9 mouse cellular contexts compared by ENCODE assay signal in genomic region chr8:70104506-70104905, GRCm38 (mm10). TPM values are rescaled to one million over a fixed set of nuclear protein-coding genes. Genes with fewer than 3 reads are reported as not detected.
DNase-seq lines count a peak whose midpoint lies in the region; ATAC-seq and TF ChIP-seq lines count a peak whose summit lies in the region.
"Had no signal": no experiment of that assay in that cellular context is flagged by ENCODE, and none has a peak within 500 bp of the region (broad histone marks: within the 10 kb centered on the region; RNA-seq: fewer than 3 reads in every experiment).

No protein-coding gene starts in this region.

- no peak overlapping the region for H3K4me2 ChIP-seq in forebrain, embryonic 15.5 days (replicated peaks)
- no peak overlapping the region for H3K4me2 ChIP-seq in neural tube, embryonic 13.5 days
- H3K4me2 ChIP-seq: limb, embryonic 15.5 days had no signal

- 9% methylated on average over 6 of the region's 6 CpGs for WGBS in cerebellum, adult 2 months
- WGBS in forebrain, embryonic 15.5 days: 18% methylated on average over 6 of the region's 6 CpGs
- WGBS in neural tube, embryonic 13.5 days: 12% methylated on average over 6 of the region's 6 CpGs

- H3K4me3 ChIP-seq in cerebellum, adult 2 months (replicated peaks; ENCODE audit: insufficient read depth, low read depth, low read length): no peak overlapping the region
- no peak overlapping the region for H3K4me3 ChIP-seq in testis, adult 2 months (ENCODE audit: control insufficient read depth, low read depth, low read length)
- no peak overlapping the region for H3K4me3 ChIP-seq in forebrain, embryonic 15.5 days
- no peak overlapping the region for H3K4me3 ChIP-seq in neural tube, embryonic 13.5 days
- H3K4me3 ChIP-seq: limb, embryonic 15.5 days had no signal

- H3K9ac ChIP-seq in forebrain, embryonic 15.5 days (replicated peaks): no peak overlapping the region
- no peak overlapping the region for H3K9ac ChIP-seq in neural tube, embryonic 13.5 days
- H3K9ac ChIP-seq: limb, embryonic 15.5 days had no signal

- ATAC-seq in forebrain, embryonic 15.5 days (replicated peaks): 0 out of 2 replicates have a peak, but pooled peaks have one; percentile 37
- ATAC-seq in neural tube, embryonic 13.5 days (ENCODE audit: low read depth): peak; percentile 57; the same call in 1 of the 2 replicates

- no peak for TF ChIP-seq POLR2A in cerebellum, adult 2 months (IDR thresholded peaks at IDR 0.05; ENCODE audit: borderline replicate concordance, insufficient read depth, low read length)
- TF ChIP-seq POLR2A in testis, adult 2 months (IDR thresholded peaks at IDR 0.05; ENCODE audit: control insufficient read depth, low read depth, low read length): no peak

- no peaks in the 10 kb centered on the region for H3K9me3 ChIP-seq in forebrain, embryonic 15.5 days
- no peaks in the 10 kb centered on the region for H3K9me3 ChIP-seq in neural tube, embryonic 13.5 days
- H3K9me3 ChIP-seq: limb, embryonic 15.5 days had no signal

- peak; percentile 41 to 56 for DNase-seq in cerebellum, adult 2 months
- no peak for DNase-seq in cerebellum, postnatal 4 days (ENCODE audit: low spot score in 2 of 2)
- DNase-seq in testis, postnatal 14 days (ENCODE audit: low spot score): no peak
- peak; percentile 50 to 66 for DNase-seq in kidney, postnatal 4 days
- DNase-seq in right cerebral cortex, postnatal 25 days: no peak

- no peaks in the 10 kb centered on the region for H3K27me3 ChIP-seq in cerebellum, adult 2 months (ENCODE audit: control insufficient read depth, insufficient read depth, low read length)
- H3K27me3 ChIP-seq in testis, adult 2 months (ENCODE audit: control insufficient read depth, insufficient read depth, low read length): no peaks in the 10 kb centered on the region
- H3K27me3 ChIP-seq in forebrain, embryonic 15.5 days: no peaks in the 10 kb centered on the region
- no peaks in the 10 kb centered on the region for H3K27me3 ChIP-seq in neural tube, embryonic 13.5 days

- TF ChIP-seq CTCF in cerebellum, adult 2 months (IDR thresholded peaks at IDR 0.05; ENCODE audit: borderline replicate concordance, insufficient read depth, low read depth, low read length): peak; percentile 90
- peak; percentile 43; the same call in 1 of the 2 replicates for TF ChIP-seq CTCF in testis, adult 2 months (IDR thresholded peaks at IDR 0.05; ENCODE audit: control insufficient read depth, insufficient read depth, insufficient replicate concordance, low read depth, low read length)

- H3K36me3 ChIP-seq in testis, adult 2 months (ENCODE audit: control insufficient read depth, insufficient read depth, low read length): no peaks in the 10 kb centered on the region
- H3K36me3 ChIP-seq in forebrain, embryonic 15.5 days: peaks cover 96% of the 10 kb centered on the region
- peaks cover 92% of the 10 kb centered on the region for H3K36me3 ChIP-seq in neural tube, embryonic 13.5 days
- H3K36me3 ChIP-seq: limb, embryonic 15.5 days had no signal

- no peaks in the 10 kb centered on the region; the same call in 1 of the 2 replicates for H3K4me1 ChIP-seq in cerebellum, adult 2 months (ENCODE audit: control insufficient read depth, insufficient read depth, low read length)
- H3K4me1 ChIP-seq in testis, adult 2 months (ENCODE audit: control insufficient read depth, insufficient read depth, low read length): no peaks in the 10 kb centered on the region
- H3K4me1 ChIP-seq in forebrain, embryonic 15.5 days: peaks cover 22% of the 10 kb centered on the region
- H3K4me1 ChIP-seq in neural tube, embryonic 13.5 days (replicated peaks): peaks cover 13% of the 10 kb centered on the region
- H3K4me1 ChIP-seq: limb, embryonic 15.5 days had no signal

- no peak overlapping the region for H3K27ac ChIP-seq in cerebellum, adult 2 months (ENCODE audit: insufficient read depth, low read length)
- no peak overlapping the region for H3K27ac ChIP-seq in testis, adult 2 months (ENCODE audit: control insufficient read depth, insufficient read depth, low read depth, low read length)
- H3K27ac ChIP-seq in forebrain, embryonic 15.5 days (replicated peaks): no peak overlapping the region
- H3K27ac ChIP-seq in neural tube, embryonic 13.5 days (replicated peaks): no peak overlapping the region
- H3K27ac ChIP-seq: limb, embryonic 15.5 days had no signal

RNA-seq across cellular contexts. Expression of gene Ncan, which starts 16.2 kb away (rescaled TPM):
- polyA plus RNA-seq in cerebellum, adult 2 months (2012; rRNA removed): 13.3 and 15.2 TPM in 2 replicates
- polyA plus RNA-seq in testis, adult 2 months (2012; rRNA removed): 7.3 and 8.9 TPM in 2 replicates
- polyA plus RNA-seq in forebrain, embryonic 15.5 days (2015; fragmentation: Nextera tagmentation; extraction: Ambion mirVana): 144 and 152 TPM in 2 replicates
- polyA plus RNA-seq in neural tube, embryonic 13.5 days (2015; fragmentation: Nextera tagmentation; extraction: Ambion mirVana): 131 and 136 TPM in 2 replicates

RNA-seq across cellular contexts. Expression of gene Hapln4, which starts 21.2 kb away (rescaled TPM):
- polyA plus RNA-seq in cerebellum, adult 2 months (2012; rRNA removed): 117 and 124 TPM in 2 replicates
- polyA plus RNA-seq in testis, adult 2 months (2012; rRNA removed): 0.23 and 0.31 TPM in 2 replicates
- polyA plus RNA-seq in forebrain, embryonic 15.5 days (2015; fragmentation: Nextera tagmentation; extraction: Ambion mirVana): 0.15 and 0.38 TPM in 2 replicates
- polyA plus RNA-seq in neural tube, embryonic 13.5 days (2015; fragmentation: Nextera tagmentation; extraction: Ambion mirVana): 0.35 and 0.51 TPM in 2 replicates

RNA-seq across cellular contexts. Expression of gene Nr2c2ap, which starts 26.6 kb away (rescaled TPM):
- 19.9 and 20.9 TPM in 2 replicates for polyA plus RNA-seq in cerebellum, adult 2 months (2012; rRNA removed)
- 3.8 and 4.8 TPM in 2 replicates for polyA plus RNA-seq in testis, adult 2 months (2012; rRNA removed)
- 43.0 and 43.3 TPM in 2 replicates for polyA plus RNA-seq in forebrain, embryonic 15.5 days (2015; fragmentation: Nextera tagmentation; extraction: Ambion mirVana)
- polyA plus RNA-seq in neural tube, embryonic 13.5 days (2015; fragmentation: Nextera tagmentation; extraction: Ambion mirVana): 34.8 and 40.6 TPM in 2 replicates

RNA-seq across cellular contexts. Expression of gene Tm6sf2, which starts 31.8 kb away (rescaled TPM):
- 6.9 and 7.3 TPM in 2 replicates for polyA plus RNA-seq in cerebellum, adult 2 months (2012; rRNA removed)
- 11.0 and 14.1 TPM in 2 replicates for polyA plus RNA-seq in testis, adult 2 months (2012; rRNA removed)
- polyA plus RNA-seq in forebrain, embryonic 15.5 days (2015; fragmentation: Nextera tagmentation; extraction: Ambion mirVana): 1.3 and 1.5 TPM in 2 replicates
- polyA plus RNA-seq in neural tube, embryonic 13.5 days (2015; fragmentation: Nextera tagmentation; extraction: Ambion mirVana): 1.3 and 1.7 TPM in 2 replicates

RNA-seq across cellular contexts. Expression of gene Rfxank, which starts 34.4 kb away (rescaled TPM):
- polyA plus RNA-seq in cerebellum, adult 2 months (2012; rRNA removed): 24.8 and 27.5 TPM in 2 replicates
- 19.1 TPM in 2 replicates for polyA plus RNA-seq in testis, adult 2 months (2012; rRNA removed)
- polyA plus RNA-seq in forebrain, embryonic 15.5 days (2015; fragmentation: Nextera tagmentation; extraction: Ambion mirVana): 11.5 and 13.4 TPM in 2 replicates
- 11.9 and 12.6 TPM in 2 replicates for polyA plus RNA-seq in neural tube, embryonic 13.5 days (2015; fragmentation: Nextera tagmentation; extraction: Ambion mirVana)

Comparison
In these comparisons a context has a peak if more than half of its experiments do, and no peak if none do; other contexts are left out.
1. DNase-seq: peak in cerebellum, adult 2 months (2 of 2) and kidney, postnatal 4 days (2 of 2); none in cerebellum, postnatal 4 days (0 of 2), testis, postnatal 14 days (single experiment) and right cerebral cortex, postnatal 25 days (single experiment).
2. RNA of gene Hapln4, which starts 21.2 kb away (polyA plus RNA-seq): 117 to 124 TPM in cerebellum, adult 2 months; 0.15 to 0.38 TPM in forebrain, embryonic 15.5 days, 0.35 to 0.51 TPM in neural tube, embryonic 13.5 days and 0.23 to 0.31 TPM in testis, adult 2 months; every median in the first group is over 10 times any median in the second.